8 mouse cellular contexts compared by ENCODE assay signal in genomic region chr11:117780199-117780515, GRCm38 (mm10). TPM values are rescaled to one million over a fixed set of nuclear protein-coding genes. Genes with fewer than 3 reads are reported as not detected.
A peak's percentile ranks its signal among the peaks of the same experiment; 100 is the strongest.
DNase-seq lines count a peak whose midpoint lies in the region; ATAC-seq and TF ChIP-seq lines count a peak whose summit lies in the region.
"Had no signal": no experiment of that assay in that cellular context is flagged by ENCODE, and none has a peak within 500 bp of the region (broad histone marks: within the 10 kb centered on the region; RNA-seq: fewer than 3 reads in every experiment).

No protein-coding gene starts in this region.

- H3K4me2 ChIP-seq in forebrain, embryonic 13.5 days, result peak overlapping the region; percentile 55
- H3K4me2 ChIP-seq in liver, embryonic 13.5 days, result peak overlapping the region; percentile 98

- no peak for ATAC-seq in forebrain, embryonic 13.5 days
- ATAC-seq in liver, embryonic 13.5 days (ENCODE audit: low read depth), result peak; percentile 8
- ATAC-seq in inflammation-experienced regulatory T-cells, adult 6 months, result no peak

- no peak for DNase-seq in thymus, adult 2 months
- DNase-seq in thymus, postnatal 4 days, result no peak
- DNase-seq in liver, embryonic 13.5 days, result no peak
- DNase-seq in cerebellum, adult 18-20 months, result no peak
- DNase-seq in kidney, adult 9 months, result no peak
- DNase-seq: cerebellum, adult 9-11 months had no signal

- WGBS in thymus, adult 2 months, result 0% methylated on average over 17 of the region's 17 CpGs
- 3% methylated on average over 17 of the region's 17 CpGs for WGBS in forebrain, embryonic 13.5 days
- under 1% methylated on average over 17 of the region's 17 CpGs for WGBS in liver, embryonic 13.5 days (ENCODE audit: insufficient replicate concordance)

- TF ChIP-seq POLR2A in thymus, adult 2 months (IDR thresholded peaks at IDR 0.05; ENCODE audit: control insufficient read depth, extremely low read depth, insufficient read depth, low read length, poor library complexity), result no peak

- no peaks in the 10 kb centered on the region for H3K9me3 ChIP-seq in forebrain, embryonic 13.5 days (replicated peaks)
- no peaks in the 10 kb centered on the region for H3K9me3 ChIP-seq in liver, embryonic 13.5 days (replicated peaks)

- peak overlapping the region; percentile 6 for H3K9ac ChIP-seq in forebrain, embryonic 13.5 days
- H3K9ac ChIP-seq in liver, embryonic 13.5 days, result peak overlapping the region; percentile 97

- no peak for TF ChIP-seq CTCF in thymus, adult 2 months (IDR thresholded peaks at IDR 0.05; ENCODE audit: borderline replicate concordance, control insufficient read depth, extremely low read depth, insufficient read depth, low read length, poor library complexity)

- peak overlapping the region; percentile 99 for H3K27ac ChIP-seq in thymus, adult 2 months (ENCODE audit: control insufficient read depth, insufficient read depth, low read length)
- H3K27ac ChIP-seq in forebrain, embryonic 13.5 days, result no peak overlapping the region; the same call in 1 of the 2 replicates
- H3K27ac ChIP-seq in liver, embryonic 13.5 days, result peak overlapping the region; percentile 100

- peak overlapping the region; percentile 99 for H3K4me3 ChIP-seq in thymus, adult 2 months (ENCODE audit: control insufficient read depth, insufficient read depth, low read length)
- H3K4me3 ChIP-seq in forebrain, embryonic 13.5 days, result peak overlapping the region; percentile 24
- H3K4me3 ChIP-seq in liver, embryonic 13.5 days (replicated peaks), result peak overlapping the region; percentile 96

- peaks cover 13% of the 10 kb centered on the region for H3K36me3 ChIP-seq in thymus, adult 2 months (ENCODE audit: control insufficient read depth, insufficient read depth, low read length)
- no peaks in the 10 kb centered on the region for H3K36me3 ChIP-seq in forebrain, embryonic 13.5 days (ENCODE audit: poor library complexity, severe bottlenecking)
- H3K36me3 ChIP-seq in liver, embryonic 13.5 days, result peaks cover 52% of the 10 kb centered on the region

- H3K27me3 ChIP-seq in thymus, adult 2 months (ENCODE audit: control insufficient read depth, insufficient read depth, low read length), result no peaks in the 10 kb centered on the region
- peaks cover 64% of the 10 kb centered on the region for H3K27me3 ChIP-seq in forebrain, embryonic 13.5 days
- H3K27me3 ChIP-seq in liver, embryonic 13.5 days, result no peaks in the 10 kb centered on the region

- peaks cover 56% of the 10 kb centered on the region for H3K4me1 ChIP-seq in thymus, adult 2 months (replicated peaks; ENCODE audit: control insufficient read depth, insufficient read depth, low read length)
- peaks cover 27% of the 10 kb centered on the region for H3K4me1 ChIP-seq in forebrain, embryonic 13.5 days
- H3K4me1 ChIP-seq in liver, embryonic 13.5 days (replicated peaks), result peaks cover 76% of the 10 kb centered on the region

RNA-seq across cellular contexts. Expression of gene Tmc8, which starts 1.7 kb away (rescaled TPM):
- polyA plus RNA-seq in thymus, adult 2 months (2012; rRNA removed), result 388 and 467 TPM in 2 replicates
- polyA plus RNA-seq in forebrain, embryonic 13.5 days (2015; fragmentation: Nextera tagmentation; extraction: Ambion mirVana), result 0.45 and 0.52 TPM in 2 replicates
- polyA plus RNA-seq in liver, embryonic 13.5 days (2015; fragmentation: Nextera tagmentation; extraction: Ambion mirVana), result 16.0 and 16.2 TPM in 2 replicates
- polyA plus RNA-seq in inflammation-experienced regulatory T-cells, adult 6 months (2017; shearing (Covaris generic)), result 10 to 100 TPM; 32.9 to 40.0 (median 39.0) TPM

RNA-seq across cellular contexts. Expression of gene Tmc6, which starts 1.8 kb away (rescaled TPM):
- 201 and 217 TPM in 2 replicates for polyA plus RNA-seq in thymus, adult 2 months (2012; rRNA removed)
- 1.8 and 2.1 TPM in 2 replicates for polyA plus RNA-seq in forebrain, embryonic 13.5 days (2015; fragmentation: Nextera tagmentation; extraction: Ambion mirVana)
- 53.0 and 53.7 TPM in 2 replicates for polyA plus RNA-seq in liver, embryonic 13.5 days (2015; fragmentation: Nextera tagmentation; extraction: Ambion mirVana)
- 100 to 1,000 TPM in 2 of 3 experiments, 10 to 100 TPM in 1; 90.7 to 159 (median 116) TPM for polyA plus RNA-seq in inflammation-experienced regulatory T-cells, adult 6 months (2017; shearing (Covaris generic))

RNA-seq across cellular contexts. Expression of gene 6030468B19Rik, which starts 17.3 kb away (rescaled TPM):
- 1.7 and 1.8 TPM in 2 replicates for polyA plus RNA-seq in thymus, adult 2 months (2012; rRNA removed)
- not detected in 2 replicates for polyA plus RNA-seq in forebrain, embryonic 13.5 days (2015; fragmentation: Nextera tagmentation; extraction: Ambion mirVana)
- 78.8 and 85.7 TPM in 2 replicates for polyA plus RNA-seq in liver, embryonic 13.5 days (2015; fragmentation: Nextera tagmentation; extraction: Ambion mirVana)
- 1 to 10 TPM in 2 of 3 experiments, under 1 TPM in 1; 0.57 to 1.3 (median 1.3) TPM for polyA plus RNA-seq in inflammation-experienced regulatory T-cells, adult 6 months (2017; shearing (Covaris generic))

RNA-seq across cellular contexts. Expression of gene Gm20708, which starts 29.3 kb away (rescaled TPM):
- polyA plus RNA-seq in thymus, adult 2 months (2012; rRNA removed), result 0.06 TPM in 1 of 2 replicates, not detected in the other
- 0.36 and 0.49 TPM in 2 replicates for polyA plus RNA-seq in forebrain, embryonic 13.5 days (2015; fragmentation: Nextera tagmentation; extraction: Ambion mirVana)
- polyA plus RNA-seq in liver, embryonic 13.5 days (2015; fragmentation: Nextera tagmentation; extraction: Ambion mirVana), result 0.30 TPM in 1 of 2 replicates, not detected in the other
- 1 to 10 TPM; 3.1 to 5.0 (median 4.9) TPM for polyA plus RNA-seq in inflammation-experienced regulatory T-cells, adult 6 months (2017; shearing (Covaris generic))

RNA-seq across cellular contexts. Expression of gene Syngr2, which starts 29.3 kb away (rescaled TPM):
- polyA plus RNA-seq in thymus, adult 2 months (2012; rRNA removed), result 286 and 322 TPM in 2 replicates
- 15.9 and 17.4 TPM in 2 replicates for polyA plus RNA-seq in forebrain, embryonic 13.5 days (2015; fragmentation: Nextera tagmentation; extraction: Ambion mirVana)
- polyA plus RNA-seq in liver, embryonic 13.5 days (2015; fragmentation: Nextera tagmentation; extraction: Ambion mirVana), result 50.5 and 55.3 TPM in 2 replicates
- 100 to 1,000 TPM in 1 of 3 experiments, 10 to 100 TPM in 2; 86.3 to 118 (median 89.8) TPM for polyA plus RNA-seq in inflammation-experienced regulatory T-cells, adult 6 months (2017; shearing (Covaris generic))

Comparison
In these comparisons a context has a peak if more than half of its experiments do, and no peak if none do; other contexts are left out.
1. H3K4me3 ChIP-seq: peak in every context shown above with its lines; median percentile 99 in thymus, adult 2 months; 96 in liver, embryonic 13.5 days; 24 in forebrain, embryonic 13.5 days.
2. RNA of gene Tmc8, which starts 1.7 kb away (polyA plus RNA-seq): 388 to 467 TPM in thymus, adult 2 months, 32.9 to 40.0 TPM in inflammation-experienced regulatory T-cells, adult 6 months and 16.0 to 16.2 TPM in liver, embryonic 13.5 days; 0.45 to 0.52 TPM in forebrain, embryonic 13.5 days; every median in the first group is over 10 times any median in the second.
3. RNA of gene Tmc6, which starts 1.8 kb away (polyA plus RNA-seq): 201 to 217 TPM in thymus, adult 2 months, 90.7 to 159 TPM in inflammation-experienced regulatory T-cells, adult 6 months and 53.0 to 53.7 TPM in liver, embryonic 13.5 days; 1.8 to 2.1 TPM in forebrain, embryonic 13.5 days; every median in the first group is over 10 times any median in the second.
4. RNA of gene 6030468B19Rik, which starts 17.3 kb away (polyA plus RNA-seq): 78.8 to 85.7 TPM in liver, embryonic 13.5 days; 1.7 to 1.8 TPM in thymus, adult 2 months, 0.57 to 1.3 TPM in inflammation-experienced regulatory T-cells, adult 6 months and not detected in forebrain, embryonic 13.5 days; every median in the first group is over 10 times any median in the second.